Mouse (Mus musculus): ENCODE results near the gene Sprr2a1.
"Not testable (repeated sequence)": the region's sequence is repeated elsewhere in the genome, so short reads cannot be mapped to it uniquely, and the experiment has no call there.

- not testable (repeated sequence) for TF ChIP-seq CTCF (IDR thresholded peaks at IDR 0.05; ENCODE audit: low read depth, low read length); TAL1 (conservative IDR thresholded peaks at IDR 0.05; ENCODE audit: low read depth, low read length); POLR2AphosphoS5 (IDR thresholded peaks at IDR 0.05; ENCODE audit: insufficient replicate concordance, low read depth, low read length); GATA1 (IDR thresholded peaks at IDR 0.05; ENCODE audit: borderline replicate concordance, low read length)
Observed at GRCm38 (mm10) chr3:92253860-92254259, 38.3 kb downstream of the Sprr2a1 start.

All from G1E (cell line).